Comparison of ENCODE assay signal across 9 mouse cellular contexts in genomic region chr1:36996561-36997213, GRCm38 (mm10). TPM values are rescaled to one million over a fixed set of nuclear protein-coding genes. Genes with fewer than 3 reads are reported as not detected.
DNase-seq lines count a peak whose midpoint lies in the region; ATAC-seq and TF ChIP-seq lines count a peak whose summit lies in the region.
"Had no signal": no experiment of that assay in that cellular context is flagged by ENCODE, and none has a peak within 500 bp of the region (broad histone marks: within the 10 kb centered on the region; RNA-seq: fewer than 3 reads in every experiment).

No protein-coding gene starts in this region.

- no peaks in the 10 kb centered on the region for H3K27me3 ChIP-seq in lung, embryonic 14.5 days (ENCODE audit: insufficient read depth, low read length)
- H3K27me3 ChIP-seq: neural tube, embryonic 12.5 days had no signal

- intact Hi-C loops in heart, postnatal 25 days (cut with DNase I) = no loop called here

- H3K4me1 ChIP-seq in lung, embryonic 14.5 days (ENCODE audit: insufficient read depth) = no peaks in the 10 kb centered on the region
- H3K4me1 ChIP-seq: neural tube, embryonic 12.5 days had no signal

- no peak overlapping the region for H3K9ac ChIP-seq in lung, embryonic 14.5 days
- H3K9ac ChIP-seq: neural tube, embryonic 12.5 days had no signal

- WGBS in lung, embryonic 14.5 days = 38% methylated on average over 6 of the region's 6 CpGs

- no peak overlapping the region for H3K4me2 ChIP-seq in lung, embryonic 14.5 days
- H3K4me2 ChIP-seq: neural tube, embryonic 12.5 days had no signal

- TF ChIP-seq CTCF in lung, embryonic 14.5 days (IDR thresholded peaks at IDR 0.05; ENCODE audit: low read depth) = no peak

- ATAC-seq in lung, embryonic 14.5 days (ENCODE audit: insufficient read depth) = peak; percentile 62; the same call in 1 of the 2 replicates

- no peak overlapping the region for H3K4me3 ChIP-seq in lung, embryonic 14.5 days (ENCODE audit: low read depth, low read length)
- H3K4me3 ChIP-seq: neural tube, embryonic 12.5 days had no signal

- no peaks in the 10 kb centered on the region for H3K36me3 ChIP-seq in lung, embryonic 14.5 days (ENCODE audit: insufficient read depth)
- H3K36me3 ChIP-seq: neural tube, embryonic 12.5 days had no signal

- H3K9me3 ChIP-seq in lung, embryonic 14.5 days (ENCODE audit: low read depth, low read length) = no peaks in the 10 kb centered on the region
- H3K9me3 ChIP-seq: neural tube, embryonic 12.5 days had no signal

- peak; percentile 47 for DNase-seq in lung, embryonic 14.5 days
- no peak for DNase-seq in lung, adult 18-20 months
- DNase-seq in cerebellum, adult 9-10 months = peak; percentile 8
- DNase-seq in heart, postnatal 25 days (ENCODE audit: low spot score) = peak; percentile 21
- peak; percentile 8 for DNase-seq in lung, postnatal 25 days (ENCODE audit: low spot score)
- no peak for DNase-seq in spleen, postnatal 10 days (ENCODE audit: low spot score in 2 of 2)
- no peak for DNase-seq in layer of hippocampus, adult 11-12 months (ENCODE audit: low spot score)
- DNase-seq in yolk sac, embryonic 10.5 days (ENCODE audit: low spot score) = no peak

- no peak overlapping the region; the same call in 1 of the 2 replicates for H3K27ac ChIP-seq in lung, embryonic 14.5 days (ENCODE audit: low read depth)
- H3K27ac ChIP-seq: neural tube, embryonic 12.5 days had no signal

RNA-seq across cellular contexts. Expression of gene Vwa3b, which starts 29.7 kb away (rescaled TPM):
- not detected in 2 replicates for polyA plus RNA-seq in lung, embryonic 14.5 days (2014; fragmentation: Nextera tagmentation; extraction: Ambion mirVana)
- under 1 TPM; 0.31 to 0.34 TPM for total RNA-seq in heart, postnatal 25 days (2021)

RNA-seq across cellular contexts. Expression of gene Tmem131, which starts 53.2 kb away (rescaled TPM):
- 18.4 TPM in 2 replicates for polyA plus RNA-seq in lung, embryonic 14.5 days (2014; fragmentation: Nextera tagmentation; extraction: Ambion mirVana)
- 10 to 100 TPM; 30.7 to 33.5 TPM for total RNA-seq in heart, postnatal 25 days (2021)

Comparison
In these comparisons a context has a peak if more than half of its experiments do, and no peak if none do; other contexts are left out.
1. DNase-seq: peak in lung, embryonic 14.5 days (single experiment), cerebellum, adult 9-10 months (single experiment), heart, postnatal 25 days (single experiment) and lung, postnatal 25 days (single experiment); none in lung, adult 18-20 months (0 of 2), spleen, postnatal 10 days (0 of 2), layer of hippocampus, adult 11-12 months (single experiment) and yolk sac, embryonic 10.5 days (single experiment).